Mouse (Mus musculus): Measurements from ENCODE around the gene Sorl1.

GRCm38 (mm10) chr9:42097006-42097730, 26.9 kb downstream of the Sorl1 start:
- TF ChIP-seq HCFC1 (IDR thresholded peaks at IDR 0.05; ENCODE audit: borderline replicate concordance, insufficient read depth, low read length) (no peak), CHD2 (IDR thresholded peaks at IDR 0.05; ENCODE audit: low read depth, low read length) (no peak), ZC3H11A (IDR thresholded peaks at IDR 0.05; ENCODE audit: borderline replicate concordance, low read depth, low read length) (no peak), ZNF384 (IDR thresholded peaks at IDR 0.05; ENCODE audit: low read depth, low read length) (no peak)
